Comparison of ENCODE assay signal across 14 mouse cellular contexts in genomic region chr7:82176192-82176591, GRCm38 (mm10). TPM values are rescaled to one million over a fixed set of nuclear protein-coding genes. Genes with fewer than 3 reads are reported as not detected.
DNase-seq lines count a peak whose midpoint lies in the region; ATAC-seq and TF ChIP-seq lines count a peak whose summit lies in the region.
"Had no signal": no experiment of that assay in that cellular context is flagged by ENCODE, and none has a peak within 500 bp of the region (broad histone marks: within the 10 kb centered on the region; RNA-seq: fewer than 3 reads in every experiment).

No protein-coding gene starts in this region.

- H3K4me1 ChIP-seq in midbrain, embryonic 13.5 days (replicated peaks), result peaks cover 17% of the 10 kb centered on the region
- peaks cover 15% of the 10 kb centered on the region for H3K4me1 ChIP-seq in midbrain, embryonic 10.5 days
- H3K4me1 ChIP-seq in embryonic facial prominence, embryonic 14.5 days (ENCODE audit: control insufficient read depth, insufficient read depth, low read length), result peaks cover 9% of the 10 kb centered on the region; the same call in 1 of the 2 replicates
- H3K4me1 ChIP-seq in kidney, adult 2 months (ENCODE audit: control insufficient read depth, insufficient read depth, low read length), result no peaks in the 10 kb centered on the region

- no peak overlapping the region for H3K27ac ChIP-seq in midbrain, embryonic 13.5 days
- H3K27ac ChIP-seq in midbrain, embryonic 10.5 days (replicated peaks), result no peak overlapping the region
- no peak overlapping the region for H3K27ac ChIP-seq in embryonic facial prominence, embryonic 14.5 days (replicated peaks; ENCODE audit: low read depth, low read length)
- H3K27ac ChIP-seq in kidney, adult 2 months (ENCODE audit: insufficient read depth, low read depth, low read length), result no peak overlapping the region

- TF ChIP-seq POLR2A in kidney, adult 2 months (IDR thresholded peaks at IDR 0.05; ENCODE audit: low read depth, low read length), result no peak

- WGBS in midbrain, embryonic 13.5 days, result 47% methylated on average over 3 of the region's 3 CpGs
- 50% methylated on average over 3 of the region's 3 CpGs for WGBS in midbrain, embryonic 10.5 days
- 58% methylated on average over 3 of the region's 3 CpGs for WGBS in embryonic facial prominence, embryonic 14.5 days
- 72% methylated on average over 3 of the region's 3 CpGs for WGBS in kidney, adult 2 months

- no peak for TF ChIP-seq CTCF in kidney, adult 2 months (conservative IDR thresholded peaks at IDR 0.05; ENCODE audit: insufficient read depth, insufficient read length, low read depth, low read length)

- peak overlapping the region; percentile 77; the same call in 1 of the 2 replicates for H3K4me3 ChIP-seq in midbrain, embryonic 13.5 days (replicated peaks)
- H3K4me3 ChIP-seq in midbrain, embryonic 10.5 days, result no peak overlapping the region
- no peak overlapping the region for H3K4me3 ChIP-seq in embryonic facial prominence, embryonic 14.5 days (ENCODE audit: low read depth, low read length)
- no peak overlapping the region for H3K4me3 ChIP-seq in kidney, adult 2 months (ENCODE audit: insufficient read depth, low read depth, low read length)

- no peaks in the 10 kb centered on the region for H3K36me3 ChIP-seq in midbrain, embryonic 13.5 days
- no peaks in the 10 kb centered on the region for H3K36me3 ChIP-seq in midbrain, embryonic 10.5 days
- no peaks in the 10 kb centered on the region for H3K36me3 ChIP-seq in embryonic facial prominence, embryonic 14.5 days (ENCODE audit: control insufficient read depth, insufficient read depth, low read length)
- no peaks in the 10 kb centered on the region for H3K36me3 ChIP-seq in kidney, adult 2 months (ENCODE audit: control insufficient read depth, insufficient read depth, low read length)

- DNase-seq in heart, adult 11 months, result peak; percentile 62
- no peak for DNase-seq in heart, postnatal 25 days (ENCODE audit: low spot score)
- DNase-seq in midbrain, embryonic 10.5 days (ENCODE audit: low spot score), result no peak
- no peak for DNase-seq in embryonic facial prominence, embryonic 14.5 days (ENCODE audit: low spot score)
- DNase-seq in retina, postnatal 1 day, result peak; percentile 18
- DNase-seq in yolk sac, embryonic 10.5 days (ENCODE audit: low spot score), result no peak
- DNase-seq in kidney, adult 2 months, result no peak
- DNase-seq: cerebellum, postnatal 36 days; heart, adult 18-20 months; heart, postnatal 4 days; kidney, postnatal 4 days; thymus, adult 18-20 months had no signal

- no peak overlapping the region for H3K9ac ChIP-seq in midbrain, embryonic 13.5 days (replicated peaks)
- no peak overlapping the region for H3K9ac ChIP-seq in embryonic facial prominence, embryonic 14.5 days (ENCODE audit: low read depth, low read length)

- no peak for ATAC-seq in midbrain, embryonic 13.5 days
- no peak for ATAC-seq in embryonic facial prominence, embryonic 14.5 days (ENCODE audit: low read depth)

- H3K27me3 ChIP-seq in midbrain, embryonic 13.5 days, result peaks cover 2% of the 10 kb centered on the region
- peaks cover 36% of the 10 kb centered on the region for H3K27me3 ChIP-seq in midbrain, embryonic 10.5 days (ENCODE audit: low read depth, poor library complexity, severe bottlenecking)
- no peaks in the 10 kb centered on the region; the same call in 1 of the 2 replicates for H3K27me3 ChIP-seq in embryonic facial prominence, embryonic 14.5 days (replicated peaks; ENCODE audit: control insufficient read depth, insufficient read depth, low read length)
- H3K27me3 ChIP-seq in kidney, adult 2 months (replicated peaks; ENCODE audit: control insufficient read depth, insufficient read depth, low read length), result peaks cover 4% of the 10 kb centered on the region

- intact Hi-C loops in heart, postnatal 25 days (cut with DNase I), result no loop called here

- H3K9me3 ChIP-seq in midbrain, embryonic 13.5 days, result no peaks in the 10 kb centered on the region
- H3K9me3 ChIP-seq in midbrain, embryonic 10.5 days (replicated peaks), result 0 out of 2 replicates have a peak, but pooled peaks cover 7% of the 10 kb centered on the region
- no peaks in the 10 kb centered on the region for H3K9me3 ChIP-seq in embryonic facial prominence, embryonic 14.5 days (ENCODE audit: control insufficient read depth, low read length)

- peak overlapping the region; percentile 83 for H3K4me2 ChIP-seq in midbrain, embryonic 13.5 days (replicated peaks)
- peak overlapping the region; percentile 96; the same call in 1 of the 2 replicates for H3K4me2 ChIP-seq in embryonic facial prominence, embryonic 14.5 days (ENCODE audit: low read depth, low read length)

RNA-seq across cellular contexts. Expression of gene Sh3gl3, which starts 2.6 kb away (rescaled TPM):
- total RNA-seq in heart, postnatal 25 days (2021), result under 1 TPM; 0.61 to 0.96 TPM
- 44.8 and 47.9 TPM in 2 replicates for polyA plus RNA-seq in midbrain, embryonic 13.5 days (2015; fragmentation: Nextera tagmentation; extraction: Ambion mirVana)
- 5.0 and 7.0 TPM in 2 replicates for polyA plus RNA-seq in midbrain, embryonic 10.5 days (2016; fragmentation: Nextera tagmentation; extraction: Ambion mirVana)
- polyA plus RNA-seq in embryonic facial prominence, embryonic 14.5 days (2014; fragmentation: Nextera tagmentation; extraction: Ambion mirVana), result 12.9 and 14.1 TPM in 2 replicates
- 0.26 and 0.36 TPM in 2 replicates for polyA plus RNA-seq in kidney, adult 2 months (2012; rRNA removed)
- total RNA-seq: megakaryocyte-erythroid progenitor cell, adult 5-6 weeks had no signal

Comparison
In these comparisons a context has a peak if more than half of its experiments do, and no peak if none do; other contexts are left out.
1. DNase-seq: peak in heart, adult 11 months (single experiment) and retina, postnatal 1 day (single experiment); none in heart, postnatal 25 days (single experiment), midbrain, embryonic 10.5 days (single experiment), embryonic facial prominence, embryonic 14.5 days (single experiment), yolk sac, embryonic 10.5 days (single experiment) and kidney, adult 2 months (single experiment).